Mouse (Mus musculus): ENCODE results near the gene Themis. TPM values are rescaled to one million over a fixed set of nuclear protein-coding genes. Genes with fewer than 3 reads are reported as not detected.

Gene Themis
- polyA plus RNA-seq (2012; rRNA removed): 0.02 TPM in 1 of 2 replicates, not detected in the other

DNA sequence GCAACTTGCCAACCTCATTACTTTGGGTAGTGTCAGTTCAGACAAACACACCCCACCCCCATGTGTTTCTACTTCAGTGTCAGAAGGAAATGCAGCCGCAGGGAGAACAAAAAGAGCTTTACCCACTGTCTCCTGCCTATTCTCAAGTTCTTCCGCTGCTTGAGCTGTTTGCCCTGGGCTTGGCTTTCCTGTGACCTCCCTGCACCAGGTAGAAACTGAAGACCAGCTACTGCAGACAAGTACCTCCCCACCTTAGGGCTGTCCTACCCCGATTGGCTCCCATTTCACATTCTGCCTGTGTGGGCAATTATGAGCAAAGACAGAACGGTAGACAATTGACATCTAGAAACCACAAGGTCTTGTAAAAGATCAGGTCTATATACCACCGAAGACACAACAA is at the start of gene Themis:
TSS of gene Themis (plus strand) at position 100 of the 400 bp plus-strand sequence.
- Histone ChIP-seq H3K4me1 (ENCODE audit: control insufficient read depth, insufficient read depth, low read length) (no peaks in the 10 kb centered on the region), H3K4me3 (ENCODE audit: control insufficient read depth, low read depth, low read length) (no peak within 1 kb of the TSS), H3K36me3 (ENCODE audit: control insufficient read depth, insufficient read depth, low read length) (no peaks in the 10 kb centered on the region), H3K27ac (ENCODE audit: control insufficient read depth, insufficient read depth, low read depth, low read length) (no peak within 1 kb of the TSS), H3K27me3 (ENCODE audit: control insufficient read depth, insufficient read depth, low read length) (no peaks in the 10 kb centered on the region)
- TF ChIP-seq CTCF (IDR thresholded peaks at IDR 0.05; ENCODE audit: control insufficient read depth, insufficient read depth, insufficient replicate concordance, low read depth, low read length): no peak

DNA sequence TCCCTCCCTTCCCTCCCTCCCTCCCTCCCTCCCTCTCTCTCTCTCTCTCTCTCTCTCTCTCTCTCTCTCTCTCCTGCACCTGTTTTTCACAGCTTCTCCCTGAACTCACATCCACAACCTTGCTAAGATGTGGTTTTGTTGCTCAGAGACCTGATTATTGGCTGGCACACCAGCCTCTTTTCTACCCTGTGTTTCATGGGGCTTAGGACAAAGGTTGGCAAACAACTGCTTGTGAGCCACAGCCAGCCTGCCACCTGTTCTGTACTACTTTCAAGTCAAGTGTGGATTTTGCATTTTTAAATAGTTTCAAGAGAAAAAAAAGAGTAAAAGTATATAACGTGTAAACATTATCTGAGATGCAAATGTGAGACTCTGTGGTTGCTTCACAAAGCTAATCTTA is 48.7 kb upstream of the Themis start:
- Histone ChIP-seq H3K4me1 (ENCODE audit: control insufficient read depth, insufficient read depth, low read length) (no peaks in the 10 kb centered on the region), H3K27ac (ENCODE audit: control insufficient read depth, insufficient read depth, low read depth, low read length) (no peak overlapping the region), H3K4me3 (ENCODE audit: control insufficient read depth, low read depth, low read length) (no peak overlapping the region), H3K36me3 (ENCODE audit: control insufficient read depth, insufficient read depth, low read length) (no peaks in the 10 kb centered on the region), H3K27me3 (ENCODE audit: control insufficient read depth, insufficient read depth, low read length) (no peaks in the 10 kb centered on the region)
- TF ChIP-seq CTCF (IDR thresholded peaks at IDR 0.05; ENCODE audit: control insufficient read depth, insufficient read depth, insufficient replicate concordance, low read depth, low read length): no peak

- Histone ChIP-seq H3K4me1 (ENCODE audit: control insufficient read depth, insufficient read depth, low read length) (no peaks in the 10 kb centered on the region), H3K27ac (ENCODE audit: control insufficient read depth, insufficient read depth, low read depth, low read length) (no peak overlapping the region), H3K27me3 (ENCODE audit: control insufficient read depth, insufficient read depth, low read length) (no peaks in the 10 kb centered on the region), H3K36me3 (ENCODE audit: control insufficient read depth, insufficient read depth, low read length) (no peaks in the 10 kb centered on the region), H3K4me3 (ENCODE audit: control insufficient read depth, low read depth, low read length) (no peak overlapping the region)
- TF ChIP-seq POLR2A (IDR thresholded peaks at IDR 0.05; ENCODE audit: control insufficient read depth, low read depth, low read length): no peak
Measured at GRCm38 (mm10) chr10:28636096-28636495, 32.1 kb upstream of the Themis start.

DNA sequence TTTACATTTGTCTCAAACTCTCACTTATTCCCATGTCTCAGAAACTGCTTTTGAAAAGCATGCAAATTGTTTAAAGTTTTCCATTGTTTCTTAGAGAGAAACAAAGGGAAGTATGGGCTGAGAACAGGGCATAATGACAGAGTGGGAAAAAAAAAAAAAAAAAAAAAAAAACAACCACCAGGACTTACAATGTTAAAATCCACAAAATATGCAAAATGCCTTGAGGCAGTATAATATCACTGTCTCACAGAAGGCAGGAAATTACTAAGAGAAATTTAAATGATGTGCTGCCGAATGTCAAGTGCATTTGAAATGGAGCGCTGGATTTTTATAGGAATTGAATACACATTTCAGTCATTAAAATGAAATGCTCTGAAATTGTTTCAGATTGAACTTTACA is 26.3 kb upstream of the Themis start:
- no peak overlapping the region for H3K27ac ChIP-seq (ENCODE audit: control insufficient read depth, insufficient read depth, low read depth, low read length)
- no peaks in the 10 kb centered on the region for H3K36me3 ChIP-seq (ENCODE audit: control insufficient read depth, insufficient read depth, low read length)
- no peaks in the 10 kb centered on the region for H3K27me3 ChIP-seq (ENCODE audit: control insufficient read depth, insufficient read depth, low read length)
- no peak overlapping the region for H3K4me3 ChIP-seq (ENCODE audit: control insufficient read depth, low read depth, low read length)
- no peaks in the 10 kb centered on the region for H3K4me1 ChIP-seq (ENCODE audit: control insufficient read depth, insufficient read depth, low read length)
- TF ChIP-seq POLR2A (IDR thresholded peaks at IDR 0.05; ENCODE audit: control insufficient read depth, low read depth, low read length): no peak
- TF ChIP-seq CTCF (IDR thresholded peaks at IDR 0.05; ENCODE audit: control insufficient read depth, insufficient read depth, insufficient replicate concordance, low read depth, low read length): no peak

DNA sequence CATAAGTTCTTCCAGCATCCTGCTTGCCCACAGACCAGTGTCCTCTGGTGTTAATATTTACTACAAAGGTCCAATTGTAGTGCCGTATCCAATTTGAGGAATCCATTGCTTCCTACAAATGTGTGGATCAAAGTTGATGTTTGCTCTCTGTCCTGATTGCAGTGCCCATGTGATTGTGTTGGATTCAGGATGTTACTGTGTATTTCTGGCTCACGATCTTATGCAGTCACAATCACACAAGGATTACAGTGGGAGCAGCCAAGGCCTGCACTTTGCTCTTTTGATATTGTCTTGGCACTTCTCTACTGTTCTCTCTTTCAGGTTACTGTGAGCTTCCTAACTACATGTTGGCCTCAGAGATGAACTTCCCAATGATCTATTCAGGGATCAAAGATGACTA is 20.3 kb upstream of the Themis start:
- H3K27me3 ChIP-seq (ENCODE audit: control insufficient read depth, insufficient read depth, low read length): no peaks in the 10 kb centered on the region
- H3K4me3 ChIP-seq (ENCODE audit: control insufficient read depth, low read depth, low read length): no peak overlapping the region
- H3K4me1 ChIP-seq (ENCODE audit: control insufficient read depth, insufficient read depth, low read length): no peaks in the 10 kb centered on the region
- TF ChIP-seq POLR2A (IDR thresholded peaks at IDR 0.05; ENCODE audit: control insufficient read depth, low read depth, low read length) (no peak), CTCF (IDR thresholded peaks at IDR 0.05; ENCODE audit: control insufficient read depth, insufficient read depth, insufficient replicate concordance, low read depth, low read length) (no peak)
- no peaks in the 10 kb centered on the region for H3K36me3 ChIP-seq (ENCODE audit: control insufficient read depth, insufficient read depth, low read length)
- H3K27ac ChIP-seq (ENCODE audit: control insufficient read depth, insufficient read depth, low read depth, low read length): no peak overlapping the region

- Histone ChIP-seq H3K27ac (ENCODE audit: control insufficient read depth, insufficient read depth, low read depth, low read length) (no peak overlapping the region), H3K4me3 (ENCODE audit: control insufficient read depth, low read depth, low read length) (no peak overlapping the region), H3K36me3 (ENCODE audit: control insufficient read depth, insufficient read depth, low read length) (no peaks in the 10 kb centered on the region), H3K4me1 (ENCODE audit: control insufficient read depth, insufficient read depth, low read length) (no peaks in the 10 kb centered on the region), H3K27me3 (ENCODE audit: control insufficient read depth, insufficient read depth, low read length) (no peaks in the 10 kb centered on the region)
- TF ChIP-seq POLR2A (IDR thresholded peaks at IDR 0.05; ENCODE audit: control insufficient read depth, low read depth, low read length) (no peak), CTCF (IDR thresholded peaks at IDR 0.05; ENCODE audit: control insufficient read depth, insufficient read depth, insufficient replicate concordance, low read depth, low read length) (no peak)
Measured at GRCm38 (mm10) chr10:28649109-28649899, 18.9 kb upstream of the Themis start.

GRCm38 (mm10) chr10:28649900-28650160 is 18.3 kb upstream of the Themis start:
- TF ChIP-seq CTCF (IDR thresholded peaks at IDR 0.05; ENCODE audit: control insufficient read depth, insufficient read depth, insufficient replicate concordance, low read depth, low read length) (no peak), POLR2A (IDR thresholded peaks at IDR 0.05; ENCODE audit: control insufficient read depth, low read depth, low read length) (no peak)
- Histone ChIP-seq H3K4me1 (ENCODE audit: control insufficient read depth, insufficient read depth, low read length) (no peaks in the 10 kb centered on the region), H3K4me3 (ENCODE audit: control insufficient read depth, low read depth, low read length) (no peak overlapping the region), H3K27me3 (ENCODE audit: control insufficient read depth, insufficient read depth, low read length) (no peaks in the 10 kb centered on the region), H3K27ac (ENCODE audit: control insufficient read depth, insufficient read depth, low read depth, low read length) (no peak overlapping the region), H3K36me3 (ENCODE audit: control insufficient read depth, insufficient read depth, low read length) (no peaks in the 10 kb centered on the region)

DNA sequence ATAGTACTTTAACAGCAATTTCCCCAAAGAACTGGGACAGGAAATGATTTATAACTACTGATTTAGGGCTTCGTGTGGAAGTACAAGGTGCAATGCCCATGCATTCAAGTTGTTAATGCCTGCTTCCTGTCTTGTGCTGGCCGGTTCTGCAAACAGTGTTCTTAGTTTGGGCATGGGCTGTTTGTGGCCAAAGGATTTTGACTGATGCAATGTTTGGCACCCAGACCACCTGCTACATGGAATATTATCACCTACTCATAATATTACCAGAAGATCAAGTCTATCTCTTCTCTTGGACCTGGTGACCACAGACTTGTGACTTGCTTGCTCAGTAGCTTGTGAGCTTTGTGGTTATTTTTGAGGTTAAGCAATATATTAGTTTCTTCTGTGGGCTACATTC is 16.2 kb upstream of the Themis start:
- Histone ChIP-seq H3K27ac (ENCODE audit: control insufficient read depth, insufficient read depth, low read depth, low read length) (no peak overlapping the region), H3K27me3 (ENCODE audit: control insufficient read depth, insufficient read depth, low read length) (no peaks in the 10 kb centered on the region), H3K36me3 (ENCODE audit: control insufficient read depth, insufficient read depth, low read length) (no peaks in the 10 kb centered on the region), H3K4me3 (ENCODE audit: control insufficient read depth, low read depth, low read length) (no peak overlapping the region), H3K4me1 (ENCODE audit: control insufficient read depth, insufficient read depth, low read length) (no peaks in the 10 kb centered on the region)
- no peak for TF ChIP-seq CTCF (IDR thresholded peaks at IDR 0.05; ENCODE audit: control insufficient read depth, insufficient read depth, insufficient replicate concordance, low read depth, low read length)
- no peak for TF ChIP-seq POLR2A (IDR thresholded peaks at IDR 0.05; ENCODE audit: control insufficient read depth, low read depth, low read length)
